8 mouse cellular contexts compared by ENCODE assay signal in genomic region chr14:118982429-118983045, GRCm38 (mm10). TPM values are rescaled to one million over a fixed set of nuclear protein-coding genes. Genes with fewer than 3 reads are reported as not detected.
DNase-seq lines count a peak whose midpoint lies in the region; ATAC-seq and TF ChIP-seq lines count a peak whose summit lies in the region.
"Not testable (repeated sequence)": the region's sequence is repeated elsewhere in the genome, so short reads cannot be mapped to it uniquely, and the experiment has no call there.

No protein-coding gene starts in this region.

- TF ChIP-seq EP300 in stomach, postnatal 0 days (optimal IDR thresholded peaks at IDR 0.05), result not testable (repeated sequence)

- H3K9me3 ChIP-seq in lung, embryonic 16.5 days (ENCODE audit: control insufficient read depth, low read length); stomach, postnatal 0 days (ENCODE audit: control insufficient read depth, low read length): not testable (repeated sequence)

- peak; percentile 35 for DNase-seq in 416B (ENCODE audit: low read depth)
- peak; percentile 72 for DNase-seq in brain, adult 2 months (ENCODE audit: low read depth, low spot score)
- peak; percentile 28 for DNase-seq in heart, postnatal 4 days
- peak; percentile 57 for DNase-seq in kidney, postnatal 10 days
- peak; percentile 7 to 34 for DNase-seq in natural killer cell, adult 2 months (ENCODE audit: low spot score in 2 of 2)
- DNase-seq in stomach, postnatal 0 days (ENCODE audit: low spot score), result not testable (repeated sequence)

- TF ChIP-seq CTCF in stomach, postnatal 0 days (IDR thresholded peaks at IDR 0.05; ENCODE audit: low read depth), result not testable (repeated sequence)

- not testable (repeated sequence) for H3K9ac ChIP-seq in lung, embryonic 16.5 days (ENCODE audit: low read length); stomach, postnatal 0 days (ENCODE audit: low read length)

- peaks cover 24% of the 10 kb centered on the region for H3K36me3 ChIP-seq in lung, embryonic 16.5 days (ENCODE audit: control insufficient read depth, insufficient read depth, low read length)
- H3K36me3 ChIP-seq in stomach, postnatal 0 days (ENCODE audit: control insufficient read depth, insufficient read depth, low read length), result peaks cover 11% of the 10 kb centered on the region

- not testable (repeated sequence) for H3K4me3 ChIP-seq in lung, embryonic 16.5 days (ENCODE audit: low read length); stomach, postnatal 0 days (ENCODE audit: low read depth, low read length)

- H3K4me2 ChIP-seq in lung, embryonic 16.5 days (ENCODE audit: low read depth, low read length); stomach, postnatal 0 days (replicated peaks; ENCODE audit: low read depth): not testable (repeated sequence)

- H3K4me1 ChIP-seq in lung, embryonic 16.5 days (replicated peaks; ENCODE audit: control insufficient read depth, insufficient read depth, low read length); stomach, postnatal 0 days (replicated peaks; ENCODE audit: control insufficient read depth, insufficient read depth): not testable (repeated sequence)

- WGBS in lung, embryonic 16.5 days, result 69% methylated on average over 8 of the region's 11 CpGs
- 65% methylated on average over 10 of the region's 11 CpGs for WGBS in stomach, postnatal 0 days

- H3K27me3 ChIP-seq in lung, embryonic 16.5 days (ENCODE audit: control insufficient read depth, insufficient read depth, low read depth, low read length); stomach, postnatal 0 days (ENCODE audit: control insufficient read depth, insufficient read depth, low read length): not testable (repeated sequence)

- peak; percentile 88 for ATAC-seq in granulocyte monocyte progenitor cell, adult 5-6 weeks (replicated peaks; ENCODE audit: poor library complexity, severe bottlenecking)
- ATAC-seq in lung, embryonic 16.5 days (ENCODE audit: low read depth), result 0 out of 2 replicates have a peak, but pooled peaks have one; percentile 54
- peak; percentile 32; the same call in 1 of the 2 replicates for ATAC-seq in stomach, postnatal 0 days (ENCODE audit: low FRiP score, low TSS enrichment)

- H3K27ac ChIP-seq in lung, embryonic 16.5 days (ENCODE audit: low read length), result peak overlapping the region; percentile 49
- not testable (repeated sequence) for H3K27ac ChIP-seq in stomach, postnatal 0 days (replicated peaks)

RNA-seq across cellular contexts. Expression of gene Dnajc3, which starts 44.8 kb away (rescaled TPM):
- total RNA-seq in granulocyte monocyte progenitor cell, adult 5-6 weeks (2014; fragmentation: Nextera tagmentation), result 58.0 and 62.4 TPM in 2 replicates
- 128 and 142 TPM in 2 replicates for total RNA-seq in granulocyte monocyte progenitor cell, adult 5-6 weeks (2017)
- total RNA-seq in heart, postnatal 4 days (2021), result 10 to 100 TPM; 28.1 to 28.4 TPM
- 60.9 and 62.0 TPM in 2 replicates for polyA plus RNA-seq in lung, embryonic 16.5 days (2015; fragmentation: Nextera tagmentation; extraction: Ambion mirVana)
- polyA plus RNA-seq in stomach, postnatal 0 days (2015; fragmentation: Nextera tagmentation; extraction: Ambion mirVana), result 44.9 and 49.5 TPM in 2 replicates

RNA-seq across cellular contexts. Expression of gene Dzip1, which starts 57.3 kb away (rescaled TPM):
- 0.53 TPM in 1 of 2 replicates, not detected in the other for total RNA-seq in granulocyte monocyte progenitor cell, adult 5-6 weeks (2014; fragmentation: Nextera tagmentation)
- 1.7 TPM in 1 of 2 replicates, not detected in the other for total RNA-seq in granulocyte monocyte progenitor cell, adult 5-6 weeks (2017)
- 1 to 10 TPM; 4.8 to 6.6 TPM for total RNA-seq in heart, postnatal 4 days (2021)
- polyA plus RNA-seq in lung, embryonic 16.5 days (2015; fragmentation: Nextera tagmentation; extraction: Ambion mirVana), result 13.1 and 13.4 TPM in 2 replicates
- polyA plus RNA-seq in stomach, postnatal 0 days (2015; fragmentation: Nextera tagmentation; extraction: Ambion mirVana), result 2.8 and 4.0 TPM in 2 replicates

Comparison
In these comparisons a context has a peak if more than half of its experiments do, and no peak if none do; other contexts are left out.
1. ATAC-seq: peak in every context shown above with its lines; median percentile 88 in granulocyte monocyte progenitor cell, adult 5-6 weeks; 54 in lung, embryonic 16.5 days; 32 in stomach, postnatal 0 days.